Mouse (Mus musculus) olfactory bulb, adult 2 months (tissue): ENCODE data around the gene Setd1b.

Experiments
- CTCF ChIP-seq: fragments of 200-500 bp; IDR thresholded peaks from 2 replicates; pipeline ENCODE4 v1.5.1; 2012; ENCODE audit warnings: low read depth, mild to moderate bottlenecking, low read length, moderate library complexity; ENCODE audit not compliant: insufficient read depth
- POLR2A ChIP-seq: fragments of 200-500 bp; IDR thresholded peaks from 2 replicates; pipeline ENCODE4 v1.6.1; 2012; ENCODE audit warnings: mild to moderate bottlenecking, low read depth, low read length, moderate library complexity; ENCODE audit not compliant: insufficient read depth

DNA sequence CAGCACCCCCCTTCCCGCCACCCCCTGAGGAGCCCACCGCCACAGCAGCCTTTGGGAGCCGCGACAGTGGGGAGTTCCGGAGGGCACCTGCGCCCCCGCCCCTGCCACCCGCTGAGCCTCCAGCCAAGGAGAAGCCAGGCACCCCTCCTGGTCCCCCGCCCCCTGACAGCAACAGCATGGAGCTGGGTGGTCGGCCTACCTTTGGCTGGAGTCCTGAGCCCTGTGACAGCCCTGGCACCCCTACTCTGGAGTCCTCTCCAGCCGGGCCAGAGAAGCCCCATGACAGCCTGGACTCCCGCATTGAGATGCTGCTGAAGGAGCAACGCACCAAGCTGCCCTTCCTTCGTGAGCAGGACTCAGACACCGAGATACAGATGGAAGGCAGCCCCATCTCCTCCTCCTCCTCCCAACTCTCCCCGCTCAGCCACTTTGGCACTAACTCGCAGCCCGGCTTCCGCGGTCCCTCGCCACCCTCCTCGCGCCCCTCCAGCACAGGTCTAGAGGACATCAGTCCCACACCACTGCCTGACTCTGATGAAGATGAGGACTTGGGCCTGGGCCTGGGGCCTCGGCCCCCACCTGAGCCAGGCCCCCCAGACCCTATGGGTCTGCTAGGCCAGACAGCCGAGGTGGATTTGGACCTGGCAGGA lies 6.2 kb downstream of the Setd1b start:
- TF ChIP-seq POLR2A: no peak
- no peak for TF ChIP-seq CTCF
